Mouse (Mus musculus) left cerebral cortex, adult 11 months (tissue): ENCODE data around the gene Lmo7.

Experiments used
- DNase-seq: peaks from one replicate; pipeline ENCODE4 v3.0.0; 2022; ENCODE audit warnings: low spot score

Gene Lmo7

DNA sequence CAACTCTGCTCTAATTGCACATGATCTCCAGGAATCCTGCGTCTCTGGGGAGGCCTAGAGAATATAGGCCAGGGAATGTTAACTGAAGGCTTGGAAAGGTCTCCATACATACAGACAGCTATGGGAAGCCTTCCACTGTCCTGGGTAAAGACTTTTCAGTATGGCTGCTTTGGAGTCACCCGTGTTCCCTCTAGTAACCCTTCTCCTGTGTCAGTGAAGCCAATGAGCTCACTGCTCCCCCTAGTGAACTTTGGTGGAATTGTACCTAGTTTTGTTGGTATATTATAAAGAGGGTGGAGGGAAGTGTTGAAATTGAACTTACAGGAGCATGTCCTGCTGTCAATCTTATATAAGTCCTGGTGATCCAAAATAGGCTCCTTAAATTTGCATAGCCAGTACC, 219.4 kb downstream of the Lmo7 start:
- no peak for DNase-seq

GRCm38 (mm10) chr14:101951107-101951506, 221.3 kb downstream of the Lmo7 start:
- no peak for DNase-seq

DNA sequence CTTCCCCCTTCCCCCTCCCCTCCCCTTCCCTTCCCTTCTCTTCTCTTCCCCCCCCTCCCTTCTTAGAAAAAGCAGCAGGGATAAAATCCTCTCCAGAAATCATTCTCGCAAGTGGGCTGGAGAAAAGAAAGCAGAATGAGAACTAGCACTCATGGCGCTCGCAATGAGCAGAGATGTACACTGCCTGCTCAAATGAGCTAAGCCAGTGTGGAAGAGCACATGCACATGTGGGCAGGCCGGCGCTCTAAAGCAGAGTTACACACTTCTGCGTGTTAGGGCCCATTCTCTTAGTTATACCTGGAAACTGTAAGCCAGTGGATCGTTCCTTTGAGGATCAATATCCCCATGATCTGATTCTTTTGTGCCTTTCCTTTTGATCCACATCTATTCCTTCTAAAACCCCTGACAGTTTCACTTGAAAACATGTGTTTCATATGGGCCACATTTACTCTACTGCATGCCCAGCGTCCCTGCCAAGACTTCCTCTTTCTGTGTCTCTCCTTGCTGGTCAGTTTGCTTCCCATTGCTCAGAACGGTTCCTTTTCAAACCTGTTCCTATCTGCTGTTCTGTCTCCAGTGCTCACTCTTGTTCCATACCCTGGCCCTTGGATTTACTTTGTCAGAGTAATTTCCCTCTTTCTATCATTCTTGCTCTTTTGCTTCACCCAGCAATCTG, 224.2 kb downstream of the Lmo7 start:
- DNase-seq: no peak

DNA sequence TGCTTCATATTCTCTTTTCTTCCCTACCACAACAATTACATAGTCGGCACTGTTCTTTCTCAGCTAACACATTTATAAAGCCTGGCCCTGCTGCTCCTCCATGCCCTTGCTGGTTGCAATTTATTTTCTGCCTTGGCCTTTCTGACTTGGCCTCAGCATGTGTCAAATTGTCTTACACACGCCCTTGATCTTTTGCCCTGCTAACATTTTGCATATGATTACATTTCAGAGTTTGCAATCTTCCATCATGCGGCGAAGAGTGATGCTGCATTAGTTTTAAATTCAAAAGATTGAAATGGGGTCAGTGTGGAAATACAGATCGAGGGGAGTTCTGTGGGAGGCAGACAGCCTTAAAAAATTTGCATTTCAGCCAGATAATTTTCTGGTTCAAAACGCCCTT, 234.6 kb downstream of the Lmo7 start:
- no peak for DNase-seq

DNA sequence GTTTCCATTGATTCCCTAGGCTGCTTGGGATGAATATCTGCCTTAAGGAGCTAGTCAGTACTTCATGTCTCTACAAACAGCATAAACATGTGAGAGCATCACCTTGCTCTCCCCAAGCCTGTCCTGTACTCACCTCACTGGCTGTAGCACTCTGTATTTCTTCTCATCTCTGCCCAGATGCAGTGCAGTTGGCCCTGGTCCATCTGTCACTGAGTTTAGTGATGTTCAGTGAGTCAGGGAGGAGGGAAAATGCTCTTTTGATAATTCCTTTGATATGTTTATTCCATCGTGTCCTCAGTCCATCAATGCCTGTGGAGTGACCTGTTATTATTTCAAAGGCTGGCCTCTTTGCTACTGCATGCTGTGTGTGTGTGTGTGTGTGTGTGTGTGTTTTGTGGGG, 235.2 kb downstream of the Lmo7 start:
- DNase-seq: no peak

- no peak for DNase-seq
These were observed 243.0 kb downstream of the Lmo7 start for GRCm38 (mm10) chr14:101972764-101973163.

DNA sequence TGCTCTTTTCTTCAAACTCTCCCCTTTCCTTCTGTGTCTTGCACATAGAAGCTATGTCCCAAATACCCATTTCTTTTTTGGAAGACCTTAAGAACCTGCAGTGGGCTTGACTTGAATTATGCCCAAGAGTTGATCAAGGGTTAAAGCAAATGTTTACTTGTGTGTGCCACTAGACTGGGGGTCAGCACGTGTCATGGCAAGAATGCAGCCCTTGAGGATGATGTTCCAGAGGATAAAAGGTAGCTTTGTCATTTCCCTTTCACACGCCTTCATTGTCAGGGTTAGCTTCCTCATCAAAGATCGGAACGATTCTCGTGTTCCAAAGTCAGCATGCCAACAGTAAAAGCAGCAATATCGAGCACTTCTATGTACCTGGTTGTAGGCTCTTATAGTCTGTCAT, 243.4 kb downstream of the Lmo7 start:
- no peak for DNase-seq

- DNase-seq: no peak
These were observed 246.4 kb downstream of the Lmo7 start for GRCm38 (mm10) chr14:101976021-101976685.
